Mouse (Mus musculus) heart, embryonic 16.5 days (tissue): ENCODE data around the gene Adarb1. TPM values are rescaled to one million over a fixed set of nuclear protein-coding genes. Genes with fewer than 3 reads are reported as not detected.
A peak's percentile ranks its signal among the peaks of the same experiment; 100 is the strongest.

Experiments
- ATAC-seq: fragments of 200-750 bp; cut with Nextera tagmentation; replicated peaks from 2 replicates; pipeline ENCODE4 v1.8.0; 2017; ENCODE audit warnings: moderate number of reproducible peaks; ENCODE audit not compliant: insufficient read depth, low FRiP score; ENCODE audit errors: extremely low read depth
- H3K27ac ChIP-seq: fragments of 300-500 bp; sonication (generic); 2 replicates; pipeline ENCODE4 v1.5.1; 2014; ENCODE audit warnings: mild to moderate bottlenecking, low read length, control low read depth, moderate library complexity
- H3K27me3 ChIP-seq: fragments of 300-500 bp; sonication (generic); 2 replicates; pipeline ENCODE4 v1.6.1; 2014; ENCODE audit warnings: low read length, mixed read lengths; ENCODE audit not compliant: control insufficient read depth, insufficient read depth
- H3K36me3 ChIP-seq: fragments of 300-500 bp; sonication (generic); 2 replicates; pipeline ENCODE4 v1.6.1; 2014; ENCODE audit not compliant: control insufficient read depth, insufficient read depth
- H3K4me1 ChIP-seq: fragments of 300-500 bp; sonication (generic); 2 replicates; pipeline ENCODE4 v1.6.1; 2014; ENCODE audit warnings: low read length, mixed read lengths; ENCODE audit not compliant: control insufficient read depth, insufficient read depth
- H3K4me2 ChIP-seq: fragments of 300-500 bp; sonication (generic); 2 replicates; pipeline ENCODE4 v1.6.1; 2014; ENCODE audit warnings: low read depth, mild to moderate bottlenecking, control low read depth, low read length
- H3K4me3 ChIP-seq: fragments of 300-500 bp; sonication (generic); 2 replicates; pipeline ENCODE4 v1.5.1; 2014; ENCODE audit warnings: mild to moderate bottlenecking, control low read depth, low read length
- H3K9ac ChIP-seq: fragments of 300-500 bp; sonication (generic); 2 replicates; pipeline ENCODE4 v1.6.1; 2014; ENCODE audit warnings: low read length, control low read depth
- H3K9me3 ChIP-seq: fragments of 300-500 bp; sonication (generic); replicated peaks from 2 replicates; pipeline ENCODE4 v1.6.1; 2016; ENCODE audit warnings: low read length; ENCODE audit not compliant: control insufficient read depth
- WGBS: fragments of 180-500 bp; shearing (Covaris S2); extraction: QIAGEN DNeasy Blood & Tissue Kit; methylation state at CpG from one replicate; pipeline ENCODE4 v1.1.7; 2014; 5-methylcytosine and 5-hydroxymethylcytosine counted together
- polyA plus RNA-seq: library from polyadenylated mRNA; unstranded; fragments of >200 nt; fragmentation: Nextera tagmentation; extraction: Ambion mirVana; gene quantifications from 2 replicates; pipeline ENCODE4 v1.2.1, GENCODE M21; 2015

Gene Adarb1
- polyA plus RNA-seq, 1 experiment from 2014 or later = 11.7 TPM

GRCm38 (mm10) chr10:77402463-77402862 lies 15.6 kb downstream of the Adarb1 start:
- peaks cover 13% of the 10 kb centered on the region for H3K4me1 ChIP-seq
- 63% methylated on average over 1 of the region's 1 CpGs for WGBS
- H3K4me2 ChIP-seq = no peak overlapping the region
- no peak overlapping the region for H3K9ac ChIP-seq
- H3K27me3 ChIP-seq = no peaks in the 10 kb centered on the region
- H3K27ac ChIP-seq = no peak overlapping the region
- no peaks in the 10 kb centered on the region for H3K9me3 ChIP-seq
- no peaks in the 10 kb centered on the region for H3K36me3 ChIP-seq
- no peak overlapping the region for H3K4me3 ChIP-seq
- no peak for ATAC-seq

DNA sequence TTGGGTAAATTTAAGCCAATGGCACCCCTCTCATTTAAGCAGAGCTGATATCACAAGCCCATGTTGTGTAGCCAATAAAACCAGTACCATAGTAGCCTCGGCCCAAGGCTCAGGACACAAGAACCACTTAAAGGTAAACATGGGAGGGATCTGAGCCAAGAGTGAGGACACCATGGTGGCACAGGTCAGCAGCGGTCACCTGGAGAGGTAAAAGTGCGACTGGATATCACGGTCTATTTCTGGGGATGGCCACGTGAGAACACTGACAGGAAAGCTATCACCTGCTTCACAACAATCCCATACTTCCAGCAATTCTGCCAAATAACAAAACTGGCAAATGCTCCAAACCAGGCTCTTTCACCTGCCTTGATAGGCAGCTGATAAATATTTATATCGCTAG lies 17.0 kb downstream of the Adarb1 start:
- H3K4me1 ChIP-seq = peaks cover 26% of the 10 kb centered on the region
- no peaks in the 10 kb centered on the region for H3K9me3 ChIP-seq
- H3K4me3 ChIP-seq = no peak overlapping the region
- no peaks in the 10 kb centered on the region for H3K27me3 ChIP-seq
- ATAC-seq = no peak
- H3K4me2 ChIP-seq = no peak overlapping the region
- H3K36me3 ChIP-seq = no peaks in the 10 kb centered on the region
- WGBS = 86% methylated on average over 6 of the region's 6 CpGs
- no peak overlapping the region for H3K9ac ChIP-seq
- no peak overlapping the region for H3K27ac ChIP-seq

GRCm38 (mm10) chr10:77399938-77400337 lies 18.1 kb downstream of the Adarb1 start:
- H3K4me3 ChIP-seq = no peak overlapping the region
- WGBS = 82% methylated on average over 5 of the region's 5 CpGs
- no peak for ATAC-seq

DNA sequence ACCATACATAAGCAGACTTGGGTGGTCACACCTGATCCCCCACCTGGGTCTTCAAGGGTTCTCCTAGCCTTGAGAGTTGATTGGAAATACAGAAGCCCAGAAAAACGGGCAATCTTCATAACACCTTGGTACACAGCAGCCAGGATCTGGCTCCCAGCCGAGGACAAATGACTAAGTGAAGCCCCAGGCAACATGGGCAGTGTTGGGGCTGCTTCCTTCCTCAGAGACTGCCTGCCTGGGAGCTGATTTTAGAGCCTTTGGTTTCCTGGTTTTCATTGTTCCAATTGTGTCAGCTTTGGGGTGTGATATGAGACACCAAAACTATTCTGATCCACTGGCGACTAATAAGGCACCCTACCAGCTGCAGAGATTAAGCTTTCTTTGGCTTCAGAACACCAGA lies 20.0 kb downstream of the Adarb1 start:
- Histone ChIP-seq H3K4me2 (no peak overlapping the region), H3K36me3 (no peaks in the 10 kb centered on the region), H3K9ac (no peak overlapping the region), H3K27ac (peak overlapping the region; percentile 59), H3K4me3 (no peak overlapping the region), H3K27me3 (no peaks in the 10 kb centered on the region), H3K4me1 (peaks cover 25% of the 10 kb centered on the region), H3K9me3 (no peaks in the 10 kb centered on the region)
- peak; percentile 37; the same call in 1 of the 2 replicates for ATAC-seq
- WGBS = 51% methylated on average over 3 of the region's 3 CpGs

More at GRCm38 (mm10) chr10:77399938-77400337, 18.1 kb downstream of the Adarb1 start:
- Histone ChIP-seq H3K4me1 (peaks cover 26% of the 10 kb centered on the region), H3K27ac (no peak overlapping the region), H3K4me2 (no peak overlapping the region), H3K9ac (no peak overlapping the region), H3K27me3 (no peaks in the 10 kb centered on the region), H3K9me3 (no peaks in the 10 kb centered on the region), H3K36me3 (no peaks in the 10 kb centered on the region)

DNA sequence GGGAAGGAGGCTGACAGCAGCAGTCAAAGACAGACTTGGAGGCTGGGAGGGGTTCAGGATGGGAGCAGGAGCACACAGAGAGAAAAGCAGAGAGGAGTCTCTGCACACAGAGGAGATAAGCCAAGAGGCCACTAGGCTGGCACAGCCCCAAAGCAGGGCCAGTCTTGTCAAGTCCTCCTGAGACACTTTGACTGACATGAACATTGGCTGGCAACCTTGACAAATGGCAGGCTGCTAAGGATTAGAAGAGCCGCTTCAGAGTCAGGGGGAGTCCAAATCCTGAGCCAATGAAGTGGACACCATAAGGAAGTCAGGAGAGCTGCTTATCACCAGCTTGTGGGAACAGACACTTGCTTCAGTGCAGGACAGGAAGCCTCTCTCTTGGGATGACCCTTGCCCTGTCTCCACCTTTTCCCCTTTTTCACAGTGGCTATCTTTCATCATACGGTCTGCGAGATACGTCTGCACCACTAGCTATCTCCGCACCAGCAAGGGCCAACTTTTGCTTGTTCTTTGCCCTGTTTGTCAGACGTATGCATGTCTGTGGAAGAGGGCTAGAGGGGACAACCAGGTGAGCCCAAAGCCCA lies 20.9 kb downstream of the Adarb1 start:
- H3K9ac ChIP-seq = no peak overlapping the region
- peaks cover 24% of the 10 kb centered on the region for H3K4me1 ChIP-seq
- no peaks in the 10 kb centered on the region for H3K9me3 ChIP-seq
- no peaks in the 10 kb centered on the region for H3K27me3 ChIP-seq
- no peak for ATAC-seq
- H3K4me3 ChIP-seq = no peak overlapping the region
- H3K36me3 ChIP-seq = no peaks in the 10 kb centered on the region
- H3K4me2 ChIP-seq = no peak overlapping the region
- H3K27ac ChIP-seq = peak overlapping the region; percentile 59
- 49% methylated on average over 6 of the region's 6 CpGs for WGBS

DNA sequence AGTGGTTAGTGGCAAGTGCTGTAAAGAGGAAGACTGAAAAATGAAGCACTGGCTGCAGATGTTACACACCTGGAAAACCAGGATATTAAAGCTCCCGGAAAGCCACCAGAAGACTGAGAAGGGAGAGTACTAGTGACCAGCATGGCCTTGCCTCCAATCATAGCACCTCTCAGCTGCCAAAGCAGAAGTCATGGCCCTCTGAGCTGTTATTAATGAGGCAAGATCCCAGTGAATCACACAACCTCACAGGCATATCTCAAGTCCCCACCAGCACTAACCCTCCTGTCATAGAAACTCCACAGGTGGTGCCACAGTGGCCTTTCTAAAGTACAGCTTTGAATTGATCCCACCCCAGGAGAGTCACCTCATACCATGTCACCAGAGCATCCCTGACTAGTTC lies 22.1 kb downstream of the Adarb1 start:
- Histone ChIP-seq H3K9me3 (no peaks in the 10 kb centered on the region), H3K4me3 (no peak overlapping the region), H3K4me2 (no peak overlapping the region), H3K27me3 (no peaks in the 10 kb centered on the region), H3K36me3 (no peaks in the 10 kb centered on the region), H3K27ac (no peak overlapping the region), H3K9ac (no peak overlapping the region), H3K4me1 (peaks cover 24% of the 10 kb centered on the region)
- WGBS = 91% methylated on average over 1 of the region's 1 CpGs
- ATAC-seq = no peak

GRCm38 (mm10) chr10:77391072-77391471 lies 27.0 kb downstream of the Adarb1 start:
- no peak overlapping the region for H3K9ac ChIP-seq
- H3K9me3 ChIP-seq = no peaks in the 10 kb centered on the region
- peaks cover 6% of the 10 kb centered on the region for H3K4me1 ChIP-seq
- H3K36me3 ChIP-seq = no peaks in the 10 kb centered on the region
- no peak overlapping the region for H3K4me3 ChIP-seq
- no peaks in the 10 kb centered on the region for H3K27me3 ChIP-seq
- ATAC-seq = no peak
- H3K27ac ChIP-seq = no peak overlapping the region
- 93% methylated on average over 6 of the region's 6 CpGs for WGBS
- H3K4me2 ChIP-seq = no peak overlapping the region

DNA sequence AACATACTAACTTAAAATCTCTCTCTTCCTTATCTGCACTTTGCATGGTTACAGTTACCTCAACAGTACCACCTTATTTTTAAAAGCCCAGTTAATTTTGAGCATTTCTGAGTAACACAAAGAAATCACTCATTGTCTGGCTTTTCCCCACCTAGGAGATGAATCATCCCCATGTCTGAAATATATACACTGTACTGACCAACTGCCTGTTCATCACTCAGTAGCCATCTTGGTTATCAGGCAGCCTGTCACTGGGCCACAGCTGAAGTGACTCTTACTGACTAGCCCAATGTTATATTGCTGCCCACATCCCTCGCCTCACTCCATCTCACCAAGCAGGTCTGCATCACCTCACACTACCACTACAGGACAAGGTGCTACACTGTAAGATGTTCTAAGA lies 30.5 kb downstream of the Adarb1 start:
- WGBS = 89% methylated on average over 1 of the region's 1 CpGs
- H3K27me3 ChIP-seq = no peaks in the 10 kb centered on the region
- H3K9ac ChIP-seq = no peak overlapping the region
- no peak overlapping the region for H3K4me2 ChIP-seq
- H3K4me3 ChIP-seq = no peak overlapping the region
- peaks cover 10% of the 10 kb centered on the region for H3K4me1 ChIP-seq
- ATAC-seq = no peak
- H3K9me3 ChIP-seq = no peaks in the 10 kb centered on the region
- H3K36me3 ChIP-seq = no peaks in the 10 kb centered on the region
- H3K27ac ChIP-seq = no peak overlapping the region

DNA sequence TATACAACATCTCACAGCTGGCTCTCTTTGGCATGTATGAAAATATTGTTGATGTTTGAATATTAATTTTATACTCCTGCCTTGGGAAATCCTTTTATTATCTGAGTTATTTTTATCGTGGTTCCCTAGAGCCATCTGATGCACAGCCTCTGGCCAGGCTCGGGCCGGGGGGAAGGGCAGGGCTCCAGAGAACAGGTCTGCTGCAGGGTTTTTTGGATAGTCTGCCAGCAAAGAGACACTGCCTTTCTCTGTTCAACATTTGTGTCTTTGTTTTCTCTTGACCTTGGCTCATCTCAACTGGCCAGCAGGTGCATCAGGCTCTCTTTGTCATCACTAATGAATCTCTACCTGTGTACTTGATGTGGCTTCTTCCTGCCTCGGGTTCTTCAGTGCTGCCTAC lies 32.3 kb downstream of the Adarb1 start:
- Histone ChIP-seq H3K36me3 (no peaks in the 10 kb centered on the region), H3K4me1 (peaks cover 16% of the 10 kb centered on the region), H3K9ac (no peak overlapping the region), H3K4me2 (no peak overlapping the region), H3K27ac (no peak overlapping the region), H3K9me3 (no peaks in the 10 kb centered on the region), H3K27me3 (no peaks in the 10 kb centered on the region), H3K4me3 (no peak overlapping the region)
- ATAC-seq = no peak
- WGBS = 53% methylated on average over 4 of the region's 4 CpGs
